Mouse (Mus musculus) liver, embryonic 15.5 days (tissue): Measurements from ENCODE around the gene 1700014D04Rik. TPM values are rescaled to one million over a fixed set of nuclear protein-coding genes. Genes with fewer than 3 reads are reported as not detected.
"Not testable (repeated sequence)": the region's sequence is repeated elsewhere in the genome, so short reads cannot be mapped to it uniquely, and the experiment has no call there.

Experiments
- ATAC-seq: fragments of 200-750 bp; cut with Nextera tagmentation; 2 replicates; pipeline ENCODE4 v1.8.0; 2017; ENCODE audit warnings: moderate number of reproducible peaks, mild to moderate bottlenecking, moderate library complexity; ENCODE audit not compliant: insufficient read depth
- H3K27ac ChIP-seq: fragments of 300-500 bp; sonication (generic); replicated peaks from 2 replicates; pipeline ENCODE4 v1.5.1; 2015; ENCODE audit warnings: mild to moderate bottlenecking, inconsistent platforms
- H3K27me3 ChIP-seq: fragments of 300-500 bp; sonication (generic); 2 replicates; pipeline ENCODE4 v1.6.1; 2015; ENCODE audit warnings: mild to moderate bottlenecking, inconsistent platforms
- H3K36me3 ChIP-seq: fragments of 300-500 bp; sonication (generic); replicated peaks from 2 replicates; pipeline ENCODE4 v1.6.1; 2015; ENCODE audit warnings: moderate library complexity, mild to moderate bottlenecking, inconsistent platforms
- H3K4me1 ChIP-seq: fragments of 300-500 bp; sonication (generic); replicated peaks from 2 replicates; pipeline ENCODE4 v1.6.1; 2015; ENCODE audit warnings: inconsistent platforms
- H3K4me2 ChIP-seq: fragments of 300-500 bp; sonication (generic); 2 replicates; pipeline ENCODE4 v1.6.1; 2015; ENCODE audit warnings: moderate library complexity, mild to moderate bottlenecking, inconsistent platforms
- H3K4me3 ChIP-seq: fragments of 300-500 bp; sonication (generic); replicated peaks from 2 replicates; pipeline ENCODE4 v1.5.1; 2015; ENCODE audit warnings: mild to moderate bottlenecking, inconsistent platforms
- H3K9ac ChIP-seq: fragments of 300-500 bp; sonication (generic); 2 replicates; pipeline ENCODE4 v1.6.1; 2015; ENCODE audit warnings: moderate library complexity, mild to moderate bottlenecking, inconsistent platforms
- H3K9me3 ChIP-seq: fragments of 300-500 bp; sonication (generic); replicated peaks from 2 replicates; pipeline ENCODE4 v1.6.1; 2016; ENCODE audit warnings: inconsistent platforms
- WGBS: fragments of 180-500 bp; shearing (Covaris S2); methylation state at CpG from one replicate; pipeline ENCODE4 v1.1.7; 2015; ENCODE audit warnings: mixed read lengths; ENCODE audit not compliant: insufficient replicate concordance; 5-methylcytosine and 5-hydroxymethylcytosine counted together
- polyA plus RNA-seq: library from polyadenylated mRNA; unstranded; fragments of >200 nt; fragmentation: Nextera tagmentation; extraction: Ambion mirVana; gene quantifications from 2 replicates; pipeline ENCODE4 v1.2.1, GENCODE M21; 2015

The 1700014D04Rik gene
- polyA plus RNA-seq, 1 experiment from 2014 or later, result not detected

DNA sequence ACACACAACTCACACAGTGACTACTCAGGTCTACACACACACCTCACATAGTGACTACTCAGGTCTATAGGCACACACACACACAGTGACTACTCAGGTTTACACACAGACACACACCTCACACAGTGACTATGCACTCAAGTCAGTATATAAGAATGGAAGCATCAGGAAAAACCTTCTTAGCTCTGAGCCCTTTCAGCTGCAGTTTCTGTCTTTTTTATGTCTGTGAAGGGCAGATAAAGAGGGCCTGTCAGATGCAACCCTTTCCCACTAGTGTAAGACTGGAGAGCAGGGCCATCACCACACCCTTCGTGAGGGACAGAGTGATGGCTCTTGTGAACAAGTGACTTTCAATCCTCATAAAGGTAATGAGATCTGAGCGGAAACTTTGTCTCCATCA, 8.1 kb downstream of the 1700014D04Rik start:
- H3K4me1 ChIP-seq, result peaks cover 85% of the 10 kb centered on the region
- H3K27me3 ChIP-seq, result no peaks in the 10 kb centered on the region
- WGBS, result 29% methylated on average over 2 of the region's 2 CpGs
- peak overlapping the region; percentile 95 for H3K27ac ChIP-seq
- ATAC-seq, result peak; percentile 87
- peak overlapping the region; percentile 29 for H3K4me3 ChIP-seq
- H3K9ac ChIP-seq, result peak overlapping the region; percentile 52
- H3K9me3 ChIP-seq, result no peaks in the 10 kb centered on the region
- peak overlapping the region; percentile 66 for H3K4me2 ChIP-seq
- H3K36me3 ChIP-seq, result no peaks in the 10 kb centered on the region

DNA sequence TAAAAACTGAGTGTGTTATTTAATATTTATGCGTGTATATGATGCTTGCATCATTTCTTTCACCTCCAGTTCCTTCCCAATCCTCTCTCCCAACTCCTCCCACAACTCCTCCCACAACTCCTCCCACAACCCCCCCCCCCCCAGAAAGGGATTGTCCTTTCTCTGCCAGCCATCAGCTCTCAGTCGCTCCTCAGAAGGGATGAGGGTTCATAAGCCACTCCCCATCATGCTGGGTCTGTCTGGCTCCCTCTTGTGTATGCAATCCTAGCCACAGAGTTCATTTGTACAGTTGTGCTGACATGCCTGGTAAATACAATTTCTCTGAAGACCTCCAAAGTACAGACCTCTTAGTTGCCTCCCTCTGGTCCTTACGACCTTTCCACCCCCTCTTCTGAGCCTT, 11.4 kb downstream of the 1700014D04Rik start:
- peak overlapping the region; percentile 16; the same call in 1 of the 2 replicates for H3K9ac ChIP-seq
- peak overlapping the region; percentile 95 for H3K27ac ChIP-seq
- H3K4me2 ChIP-seq, result 0 out of 2 replicates have a peak overlapping the region, but pooled peaks have one; percentile 49
- H3K27me3 ChIP-seq, result peaks cover 3% of the 10 kb centered on the region; the same call in 1 of the 2 replicates
- WGBS, result 30% methylated on average over 3 of the region's 3 CpGs
- H3K4me1 ChIP-seq, result peaks cover 88% of the 10 kb centered on the region
- no peaks in the 10 kb centered on the region for H3K36me3 ChIP-seq
- no peak for ATAC-seq
- H3K9me3 ChIP-seq, result no peaks in the 10 kb centered on the region
- H3K4me3 ChIP-seq, result no peak overlapping the region

DNA sequence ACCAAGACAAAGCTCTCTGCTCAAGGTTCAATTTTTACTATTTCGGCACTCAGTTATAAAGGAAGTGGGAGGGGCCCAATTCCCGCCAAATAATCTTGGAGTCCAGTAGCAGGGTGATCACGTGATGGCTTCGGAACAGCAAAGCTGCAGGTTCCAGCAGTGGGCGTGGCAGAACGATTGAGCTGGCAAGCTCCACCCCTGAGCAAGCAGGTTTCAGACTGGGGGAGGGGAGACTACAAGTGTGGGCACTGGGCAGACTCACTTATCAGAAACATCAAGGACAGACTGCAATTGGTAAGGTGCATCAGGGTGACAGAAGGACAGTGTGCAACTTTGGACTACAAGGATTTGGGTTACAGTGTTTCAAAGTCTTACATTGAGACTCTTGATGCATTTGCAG, 12.2 kb downstream of the 1700014D04Rik start:
- Histone ChIP-seq H3K4me2 (peak overlapping the region; percentile 49), H3K27ac (peak overlapping the region; percentile 95), H3K4me3 (peak overlapping the region; percentile 5; the same call in 1 of the 2 replicates), H3K4me1 (peaks cover 81% of the 10 kb centered on the region)
- not testable (repeated sequence) for H3K9me3 ChIP-seq, H3K27me3 ChIP-seq, ATAC-seq, H3K9ac ChIP-seq, H3K36me3 ChIP-seq
- WGBS, result 12% methylated on average over 6 of the region's 6 CpGs

DNA sequence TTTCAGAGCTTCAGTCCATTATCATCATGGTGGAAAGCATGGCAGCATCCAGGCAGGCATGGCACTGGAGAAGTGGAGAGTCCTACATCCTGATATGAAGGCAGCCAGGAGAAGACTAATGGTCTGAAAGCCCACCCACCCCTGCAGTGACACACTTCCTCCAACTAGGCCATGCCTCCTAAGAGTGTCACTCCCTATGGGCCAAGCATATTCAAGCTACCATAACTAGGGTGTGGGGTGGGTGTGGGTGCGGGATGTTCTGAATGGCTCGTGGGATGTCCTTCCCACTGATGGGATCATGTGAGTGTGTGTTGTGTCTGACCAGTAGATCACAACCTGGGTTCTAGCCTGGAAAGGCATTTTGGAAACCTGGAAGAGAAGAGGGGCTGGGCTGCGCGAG, 12.6 kb downstream of the 1700014D04Rik start:
- H3K4me1 ChIP-seq, result peaks cover 81% of the 10 kb centered on the region
- H3K4me3 ChIP-seq, result no peak overlapping the region
- H3K36me3 ChIP-seq, result no peaks in the 10 kb centered on the region
- H3K4me2 ChIP-seq, result peak overlapping the region; percentile 49
- H3K9me3 ChIP-seq, result no peaks in the 10 kb centered on the region
- peak overlapping the region; percentile 56; the same call in 1 of the 2 replicates for H3K27ac ChIP-seq
- WGBS, result 55% methylated on average over 4 of the region's 4 CpGs
- ATAC-seq, result no peak
- H3K27me3 ChIP-seq, result peaks cover 10% of the 10 kb centered on the region; the same call in 1 of the 2 replicates
- no peak overlapping the region for H3K9ac ChIP-seq

DNA sequence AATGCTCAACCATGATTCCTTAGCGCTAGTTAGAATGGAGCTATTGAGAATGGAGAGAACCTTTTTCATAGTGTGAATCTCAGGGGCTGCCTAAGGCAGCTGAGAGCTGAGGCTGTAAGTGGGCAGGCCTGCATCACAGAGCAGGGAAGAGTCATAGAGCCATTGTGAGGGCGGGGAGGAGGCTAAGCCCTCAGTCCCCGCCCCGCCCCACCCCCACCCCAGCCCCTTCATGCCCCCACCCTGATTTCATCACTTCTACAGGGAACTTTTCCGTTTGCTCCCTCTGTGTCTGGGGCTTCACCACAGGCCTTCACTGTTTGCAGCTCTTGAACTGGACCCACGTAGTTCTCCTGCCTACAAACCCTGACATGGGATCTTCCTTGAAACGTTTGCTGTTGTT, 14.9 kb downstream of the 1700014D04Rik start, which contains the start of gene Spata31d1d:
Spata31d1d (minus strand) TSS at position 101 of the 400 bp plus-strand sequence.
- Histone ChIP-seq H3K4me3 (no peak within 1 kb of the TSS), H3K36me3 (no peaks in the 10 kb centered on the region), H3K27ac (peak within 1 kb of the TSS; percentile 19; the same call in 1 of the 2 replicates), H3K9me3 (no peaks in the 10 kb centered on the region), H3K9ac (no peak within 1 kb of the TSS), H3K27me3 (peaks cover 27% of the 10 kb centered on the region), H3K4me1 (peaks cover 72% of the 10 kb centered on the region), H3K4me2 (no peak within 1 kb of the TSS)
- 41% methylated on average over 7 of the region's 7 CpGs for WGBS
- no peak for ATAC-seq

DNA sequence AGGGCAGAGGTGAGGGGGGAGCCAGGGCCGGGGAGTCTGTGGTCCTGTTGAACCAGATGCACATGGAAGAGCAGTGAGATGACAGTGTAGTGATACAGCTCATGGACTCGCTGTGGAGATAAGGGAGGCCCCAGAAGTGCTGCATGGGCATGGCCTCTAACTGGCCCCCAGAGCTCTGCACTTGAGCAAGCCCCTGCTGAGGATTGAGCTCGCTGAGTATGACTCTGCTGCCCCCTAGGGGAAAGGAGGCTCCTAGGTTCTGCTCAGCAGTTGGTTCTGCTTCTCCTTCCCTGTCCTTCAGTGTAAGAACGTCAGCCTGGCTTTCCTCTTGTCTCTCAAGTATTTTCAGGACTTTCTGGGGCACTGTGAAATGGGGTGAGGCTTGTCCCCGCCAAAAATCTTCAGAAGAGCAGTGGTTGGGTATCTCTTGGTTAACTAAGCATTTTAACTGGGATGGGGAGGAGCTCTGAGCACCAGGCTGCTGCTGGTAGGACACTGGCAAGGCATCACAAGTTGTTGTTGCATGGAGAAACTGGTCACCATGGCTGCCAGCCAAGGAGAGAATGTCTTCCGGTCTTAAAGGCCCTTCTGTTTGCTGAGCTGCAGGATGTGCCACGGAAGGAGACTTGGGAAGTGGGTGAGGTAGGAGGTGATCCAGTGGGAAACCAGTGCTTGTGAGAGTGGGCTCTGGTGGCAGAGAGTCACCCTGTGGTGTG, 18.0 kb downstream of the 1700014D04Rik start:
- H3K9me3 ChIP-seq, result no peaks in the 10 kb centered on the region
- ATAC-seq, result peak; percentile 75
- H3K4me2 ChIP-seq, result peak overlapping the region; percentile 30; the same call in 1 of the 2 replicates
- H3K27ac ChIP-seq, result peak overlapping the region; percentile 48; the same call in 1 of the 2 replicates
- no peaks in the 10 kb centered on the region for H3K36me3 ChIP-seq
- H3K9ac ChIP-seq, result no peak overlapping the region
- H3K27me3 ChIP-seq, result peaks cover 52% of the 10 kb centered on the region
- WGBS, result 14% methylated on average over 7 of the region's 7 CpGs
- H3K4me3 ChIP-seq, result no peak overlapping the region
- H3K4me1 ChIP-seq, result peaks cover 55% of the 10 kb centered on the region

DNA sequence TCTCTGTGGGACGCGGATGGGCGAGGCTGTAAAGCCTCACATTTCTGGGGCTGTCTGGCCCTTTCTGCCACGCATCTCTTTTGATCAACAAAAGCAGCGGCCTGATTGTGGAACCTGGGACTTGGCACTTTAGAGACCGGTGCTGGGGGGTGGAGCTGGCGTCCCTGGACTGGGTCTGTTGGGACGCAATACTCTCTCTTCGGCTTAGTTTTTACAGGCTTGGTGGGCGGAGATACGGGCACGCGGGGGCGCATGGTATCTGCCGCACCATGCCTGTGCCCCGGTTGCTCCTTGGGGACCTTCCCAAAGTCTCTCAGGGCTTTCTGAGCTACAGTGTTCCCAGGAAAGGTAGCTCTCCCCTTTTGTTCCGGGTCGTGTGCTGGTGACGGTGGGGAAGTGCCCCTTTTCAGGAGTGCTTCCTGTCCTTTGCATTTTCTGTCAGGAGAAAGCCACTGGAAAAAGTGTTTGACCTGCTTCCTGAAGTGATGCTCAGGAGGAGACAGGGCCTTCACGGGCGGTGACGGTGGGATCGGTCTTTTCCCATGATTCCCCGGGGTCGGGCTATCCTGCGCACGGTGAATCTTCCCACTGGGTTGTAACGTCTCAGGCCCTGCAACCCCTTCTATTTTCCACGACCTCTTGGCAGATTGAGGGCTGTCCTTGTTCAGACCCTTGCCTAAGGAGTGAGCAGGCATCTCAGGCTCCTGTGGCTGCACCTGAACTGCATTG, 20.2 kb downstream of the 1700014D04Rik start:
- Histone ChIP-seq H3K4me3 (no peak overlapping the region; the same call in 1 of the 2 replicates), H3K4me1 (peaks cover 52% of the 10 kb centered on the region), H3K9me3 (no peaks in the 10 kb centered on the region), H3K4me2 (peak overlapping the region; percentile 32), H3K27ac (no peak overlapping the region), H3K9ac (no peak overlapping the region), H3K27me3 (peaks cover 52% of the 10 kb centered on the region), H3K36me3 (no peaks in the 10 kb centered on the region)
- 21% methylated on average over 29 of the region's 29 CpGs for WGBS
- ATAC-seq, result no peak

DNA sequence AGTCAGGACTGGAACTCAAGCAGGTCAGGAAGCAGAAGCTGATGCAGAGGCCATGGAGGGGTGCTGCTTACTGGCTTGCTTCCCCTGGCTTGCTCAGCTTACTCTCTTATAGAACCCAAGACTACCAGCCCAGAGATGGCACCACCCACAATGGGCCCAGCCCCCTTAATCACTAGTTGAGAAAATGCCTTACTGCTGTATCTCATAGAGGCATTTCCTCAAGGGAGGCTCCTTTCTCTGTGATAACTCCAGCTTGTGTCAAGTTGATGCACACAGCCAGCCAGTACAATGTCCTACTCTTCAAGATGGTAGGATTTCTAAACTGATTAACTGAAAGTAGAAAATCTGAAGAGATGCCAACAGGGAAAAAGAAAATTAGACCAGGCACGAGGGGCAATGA, 24.5 kb downstream of the 1700014D04Rik start:
- peaks cover 39% of the 10 kb centered on the region for H3K4me1 ChIP-seq
- not testable (repeated sequence) for H3K4me3 ChIP-seq, H3K27ac ChIP-seq, H3K36me3 ChIP-seq, H3K9me3 ChIP-seq, H3K9ac ChIP-seq, H3K4me2 ChIP-seq
- ATAC-seq, result peak; percentile 43; the same call in 1 of the 2 replicates
- WGBS, result 41% methylated on average over 1 of the region's 1 CpGs
- peaks cover 29% of the 10 kb centered on the region for H3K27me3 ChIP-seq

DNA sequence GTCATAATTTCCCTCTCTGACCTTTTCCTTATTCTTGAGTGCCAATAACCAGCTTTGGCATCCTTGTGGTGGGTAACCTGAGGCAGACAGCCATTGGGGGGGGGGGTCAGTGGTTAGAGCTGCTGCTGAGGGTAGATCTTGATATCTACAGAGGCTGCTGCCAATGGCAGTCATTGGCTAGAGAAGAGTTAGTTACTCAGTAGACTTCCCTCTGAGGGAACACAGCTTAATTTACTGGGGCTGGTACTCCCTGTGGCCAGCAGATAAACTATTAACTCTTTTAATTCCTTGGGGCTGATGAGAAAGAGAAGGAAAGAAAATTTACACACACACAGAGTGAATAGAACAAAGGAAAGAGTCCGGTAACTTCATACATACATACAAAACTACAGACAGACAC, 27.1 kb downstream of the 1700014D04Rik start:
- no peak overlapping the region for H3K27ac ChIP-seq
- H3K9ac ChIP-seq, result 0 out of 2 replicates have a peak overlapping the region, but pooled peaks have one; percentile 15
- no peaks in the 10 kb centered on the region for H3K36me3 ChIP-seq
- H3K4me3 ChIP-seq, result no peak overlapping the region
- H3K4me2 ChIP-seq, result no peak overlapping the region
- H3K4me1 ChIP-seq, result peaks cover 28% of the 10 kb centered on the region
- 50% methylated on average over 1 of the region's 1 CpGs for WGBS
- H3K9me3 ChIP-seq, result no peaks in the 10 kb centered on the region
- ATAC-seq, result peak; percentile 73
- H3K27me3 ChIP-seq, result peaks cover 10% of the 10 kb centered on the region

DNA sequence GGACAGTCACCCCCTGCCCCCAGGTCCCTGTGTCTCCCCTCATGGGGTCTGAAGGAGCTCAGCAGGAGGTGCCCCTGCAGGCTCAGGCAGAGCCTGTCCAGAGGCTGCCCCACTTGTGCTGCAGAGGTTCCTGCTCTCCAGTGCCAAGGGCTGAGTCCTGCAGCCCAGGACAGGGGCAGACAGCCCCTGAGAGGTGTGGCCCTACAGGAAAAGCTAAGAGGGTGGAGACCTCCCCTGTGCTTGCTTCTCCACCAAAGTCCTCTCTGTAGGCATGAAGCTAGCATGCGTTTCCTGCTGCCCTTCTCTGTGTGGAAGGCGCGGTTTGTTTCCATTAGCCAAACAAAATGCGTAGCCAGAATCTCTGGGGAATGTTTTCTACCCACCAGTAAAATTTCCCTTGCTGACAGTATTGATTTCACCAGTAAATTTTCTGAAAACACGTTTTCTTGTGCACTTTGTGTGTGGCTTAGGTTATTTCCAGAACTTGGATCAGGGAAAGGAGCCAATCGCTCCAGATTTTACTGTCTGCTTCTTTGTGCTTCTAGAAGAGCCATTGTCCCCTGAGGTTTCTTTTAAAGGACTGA, 27.6 kb downstream of the 1700014D04Rik start:
- peaks cover 28% of the 10 kb centered on the region for H3K4me1 ChIP-seq
- H3K27me3 ChIP-seq, result peaks cover 12% of the 10 kb centered on the region
- H3K27ac ChIP-seq, ATAC-seq, H3K4me3 ChIP-seq, H3K9me3 ChIP-seq, H3K36me3 ChIP-seq: not testable (repeated sequence)
- H3K4me2 ChIP-seq, result peak overlapping the region; percentile 13; the same call in 1 of the 2 replicates
- H3K9ac ChIP-seq, result 0 out of 2 replicates have a peak overlapping the region, but pooled peaks have one; percentile 15
- WGBS, result 14% methylated on average over 6 of the region's 6 CpGs

DNA sequence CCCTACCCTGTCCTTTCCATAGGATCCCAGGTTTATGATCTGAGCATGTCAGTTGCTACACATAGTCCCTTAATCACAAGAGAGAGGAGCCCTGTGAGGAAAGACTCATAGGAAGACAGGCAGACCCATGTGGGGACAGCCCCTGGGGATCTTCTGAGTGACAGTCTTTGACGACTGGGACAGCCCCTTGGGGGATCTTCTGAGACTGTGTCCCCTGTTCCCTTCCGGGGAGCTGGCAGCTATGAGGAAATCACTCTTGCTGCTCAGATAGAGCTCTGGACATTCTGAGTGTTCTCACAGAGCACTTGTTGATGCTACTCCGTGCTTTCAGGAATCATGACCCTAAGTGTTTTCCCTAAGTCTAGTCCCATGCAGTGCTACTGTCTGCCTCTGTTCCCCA, 32.8 kb downstream of the 1700014D04Rik start:
- Histone ChIP-seq H3K4me2 (no peak overlapping the region), H3K9me3 (no peaks in the 10 kb centered on the region), H3K27me3 (peaks cover 37% of the 10 kb centered on the region), H3K36me3 (no peaks in the 10 kb centered on the region), H3K27ac (no peak overlapping the region), H3K9ac (no peak overlapping the region), H3K4me3 (no peak overlapping the region), H3K4me1 (peaks cover 5% of the 10 kb centered on the region; the same call in 1 of the 2 replicates)
- ATAC-seq, result no peak
- WGBS, result 32% methylated on average over 3 of the region's 3 CpGs
